Mouse (Mus musculus) heart, adult 18-20 months (tissue): ENCODE data around the gene Zfp52. TPM values are rescaled to one million over a fixed set of nuclear protein-coding genes. Genes with fewer than 3 reads are reported as not detected.

Experiments
- DNase-seq, 2 experiments: peaks; one replicate each; pipeline ENCODE4 v3.0.0; 2021 to 2022; ENCODE audit warnings: mixed read lengths in 1 of 2
- long read RNA-seq, 2 experiments: library from polyadenylated mRNA; stranded (forward); transcript quantifications; one replicate each; pipeline ENCODE4 v2.0.0; 2021
- total RNA-seq, 2 experiments: library from RNA; stranded (reverse); gene quantifications; 2 replicates each; pipeline ENCODE4 v1.2.3; 2021

Gene Zfp52
- total RNA-seq, result 1 to 10 TPM; 5.1 to 5.8 TPM
- long read RNA-seq, experiment 1, partial matches to known transcripts, result 0 of 4 reads
- long read RNA-seq, experiment 1, other reads (novel, unspliced or antisense), result 1 of 4 reads
- long read RNA-seq, experiment 2, partial matches to known transcripts, result 0 of 4 reads
- long read RNA-seq, experiment 2, other reads (novel, unspliced or antisense), result 1 of 4 reads

DNA sequence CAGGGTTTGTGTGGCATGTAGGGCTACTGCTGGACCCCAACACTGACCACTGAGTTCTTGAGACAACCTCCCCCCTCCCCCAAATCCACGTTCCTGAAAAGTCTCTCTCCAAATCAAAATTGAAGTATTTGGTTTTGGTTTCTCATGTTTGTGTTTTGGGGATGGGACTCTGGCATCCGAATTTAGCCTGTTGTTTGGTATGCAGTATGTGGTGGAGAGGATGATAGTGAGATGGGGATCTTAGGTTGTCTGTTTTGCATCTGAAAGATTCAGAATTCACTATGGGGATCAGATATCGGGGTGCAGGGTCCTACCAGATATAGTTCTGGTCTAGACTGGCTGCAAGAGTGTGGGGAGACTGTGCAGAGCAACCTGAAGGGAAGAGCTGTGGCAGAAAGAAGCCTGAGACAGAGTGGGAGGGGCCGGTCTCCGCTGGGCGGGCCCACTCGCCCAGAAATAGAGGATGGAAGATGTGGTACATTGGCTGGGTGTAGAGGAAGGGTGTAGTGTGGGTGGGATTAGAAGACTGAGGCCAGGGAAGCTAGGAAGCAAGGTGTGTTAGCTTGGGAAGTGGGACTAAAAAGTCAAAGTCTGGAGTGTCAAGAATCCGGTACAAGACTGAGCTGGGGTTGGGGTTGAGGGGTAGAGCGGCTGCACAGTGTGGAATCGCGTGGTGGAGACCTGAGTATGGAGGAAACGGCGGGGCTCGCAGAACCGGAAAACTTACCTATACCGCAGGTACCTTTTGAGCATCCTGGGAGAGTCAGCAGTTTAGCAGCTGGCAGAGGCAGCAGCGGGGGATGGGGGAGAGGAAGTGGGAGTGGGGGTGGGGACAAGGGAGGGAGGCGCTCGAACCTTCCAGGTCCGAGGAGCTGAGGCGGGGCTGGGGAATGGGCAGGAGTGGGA is at the start of gene Zfp52:
TSS of gene Zfp52 (plus strand) at position 444 of the 906 bp plus-strand sequence.
- DNase-seq, result peak; percentile 82 to 84

DNA sequence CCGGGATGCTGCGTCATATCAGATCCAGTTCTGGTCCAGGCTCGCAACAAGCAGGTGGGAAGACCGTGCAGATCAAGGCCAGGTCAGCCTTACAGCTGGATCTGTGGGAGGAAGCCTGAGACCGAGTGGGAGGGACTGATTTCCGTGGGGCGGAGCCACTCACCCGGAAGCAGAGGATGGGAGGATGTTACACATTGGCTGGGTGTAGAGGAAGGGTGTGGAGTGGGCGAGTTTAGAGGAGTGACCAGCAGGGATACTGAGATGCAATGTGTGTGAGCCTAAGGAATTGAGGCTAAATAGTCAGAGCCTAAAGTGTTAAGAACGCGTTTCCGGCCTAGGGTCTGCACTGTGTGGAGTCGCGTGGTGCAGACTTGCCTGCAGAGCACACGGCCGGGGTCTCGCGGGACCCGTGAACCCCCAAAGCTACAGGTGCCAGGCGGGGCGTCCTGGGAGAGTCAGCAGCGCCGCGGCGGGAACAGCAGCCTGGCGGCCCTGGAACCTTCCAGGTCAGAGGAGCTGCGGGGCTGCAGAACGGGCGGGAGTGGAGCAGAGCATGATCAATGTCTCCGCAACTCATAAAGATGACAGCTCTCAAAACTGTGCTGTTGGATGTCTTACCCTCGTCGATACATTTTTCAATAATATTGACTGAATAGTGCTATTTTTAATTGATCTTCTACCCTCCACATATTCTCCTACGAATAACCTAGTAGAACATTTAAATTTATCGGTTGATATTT is 46.4 kb upstream of the Zfp52 start, which contains the start of gene Zfp53:
TSS of gene Zfp53 (plus strand) at position 239 of the 740 bp plus-strand sequence.
- DNase-seq, result peak; percentile 93 to 95

DNA sequence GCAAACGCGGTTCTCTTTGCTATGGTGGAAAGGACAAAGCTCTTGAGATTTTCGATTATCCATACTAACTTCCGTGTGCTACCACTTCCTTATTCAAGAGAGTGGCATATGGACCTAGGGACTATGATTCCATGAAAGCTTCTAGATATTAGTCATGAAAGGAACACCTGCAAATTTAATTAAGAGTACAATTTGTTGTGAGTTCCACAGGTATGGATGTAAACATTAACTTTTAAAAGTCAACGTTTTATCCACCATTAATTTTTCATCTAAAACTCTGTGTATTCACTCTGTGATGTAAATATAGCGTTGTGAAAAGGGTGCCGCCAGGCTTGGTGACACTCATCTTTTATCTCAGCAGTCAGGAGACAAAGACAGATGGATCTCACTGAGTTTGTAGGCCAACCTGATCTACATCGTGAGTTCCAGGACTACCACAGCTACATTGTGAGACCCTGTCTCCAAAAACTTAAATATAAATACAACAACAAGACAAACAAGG is 45.8 kb upstream of the Zfp52 start:
- no peak for DNase-seq

DNA sequence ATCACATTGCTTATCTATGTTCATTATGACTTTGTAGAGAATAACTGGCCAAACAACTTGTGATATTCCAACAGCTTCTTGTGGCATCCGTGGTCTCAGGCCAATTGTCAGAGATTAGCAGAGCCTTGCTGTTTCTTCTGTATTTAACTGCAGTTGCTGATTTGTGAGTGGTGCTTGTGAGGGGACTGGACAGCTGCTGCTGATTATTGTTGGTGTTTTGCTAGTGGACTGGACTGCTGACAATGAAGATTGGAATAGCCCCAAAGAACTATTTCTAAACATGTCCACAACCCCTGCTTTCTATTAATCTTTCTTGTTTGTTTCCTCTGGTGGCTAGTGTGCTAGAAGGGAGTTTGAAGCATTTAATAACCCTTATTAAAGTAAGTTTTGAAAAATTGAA is 34.0 kb upstream of the Zfp52 start:
- DNase-seq, result peak in 1 of 2 experiments; percentile 18

DNA sequence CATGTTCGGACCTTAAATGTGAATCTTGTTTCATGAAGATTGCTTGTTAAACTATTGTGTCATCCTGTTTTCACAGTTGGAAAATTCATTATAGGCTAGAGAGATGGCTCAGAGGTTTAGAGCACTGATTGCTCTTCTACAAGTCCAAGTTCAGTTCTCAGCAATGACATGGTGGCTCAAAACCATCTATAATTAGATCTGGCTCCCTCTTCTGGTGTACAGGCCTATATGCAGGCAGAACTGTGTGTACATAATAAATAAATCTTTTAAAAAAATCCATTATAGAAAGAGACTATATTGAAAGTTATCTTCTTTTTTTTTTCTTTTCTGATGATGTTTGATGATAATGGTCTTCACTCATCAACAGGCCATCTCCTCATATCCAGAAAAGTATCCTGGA is 30.8 kb upstream of the Zfp52 start:
- no peak for DNase-seq

DNA sequence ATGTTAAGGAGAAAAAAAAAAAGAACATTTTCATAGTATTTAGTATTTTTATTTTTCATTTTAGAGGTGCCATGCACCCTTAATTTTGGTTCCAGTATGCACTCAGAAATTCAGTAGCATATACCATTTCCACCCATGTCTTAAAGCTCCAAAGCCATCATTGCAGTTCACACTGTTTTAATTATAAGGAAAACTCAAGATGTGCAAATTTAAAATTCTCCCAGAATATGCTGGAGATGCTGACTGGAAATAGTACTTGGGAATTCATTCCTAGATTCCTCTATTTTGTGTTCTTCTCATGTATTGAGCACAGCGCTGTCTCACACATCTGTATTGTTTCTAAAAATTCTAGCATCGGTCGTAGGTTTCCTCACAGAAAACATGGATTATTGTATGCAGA is 29.1 kb upstream of the Zfp52 start:
- no peak for DNase-seq

DNA sequence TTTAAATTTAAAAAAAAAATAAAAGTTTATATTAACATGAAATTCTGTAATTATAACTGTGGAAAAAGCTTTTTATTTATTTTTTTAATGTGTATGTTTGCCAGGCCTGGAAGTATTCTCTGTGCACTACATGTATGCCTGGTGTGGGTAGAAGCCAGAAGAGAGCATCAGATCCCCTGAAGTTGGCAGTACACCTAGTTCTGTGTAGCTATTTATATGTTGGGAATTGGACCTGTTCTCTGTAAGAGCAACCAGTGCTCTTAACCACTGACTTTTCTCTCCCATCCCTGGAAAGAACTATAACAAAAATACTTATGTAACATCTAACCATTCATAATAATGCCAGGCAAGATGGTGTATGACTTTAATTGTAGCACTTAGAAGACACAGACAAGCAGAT is 25.6 kb upstream of the Zfp52 start:
- DNase-seq, result peak; percentile 31 to 68

DNA sequence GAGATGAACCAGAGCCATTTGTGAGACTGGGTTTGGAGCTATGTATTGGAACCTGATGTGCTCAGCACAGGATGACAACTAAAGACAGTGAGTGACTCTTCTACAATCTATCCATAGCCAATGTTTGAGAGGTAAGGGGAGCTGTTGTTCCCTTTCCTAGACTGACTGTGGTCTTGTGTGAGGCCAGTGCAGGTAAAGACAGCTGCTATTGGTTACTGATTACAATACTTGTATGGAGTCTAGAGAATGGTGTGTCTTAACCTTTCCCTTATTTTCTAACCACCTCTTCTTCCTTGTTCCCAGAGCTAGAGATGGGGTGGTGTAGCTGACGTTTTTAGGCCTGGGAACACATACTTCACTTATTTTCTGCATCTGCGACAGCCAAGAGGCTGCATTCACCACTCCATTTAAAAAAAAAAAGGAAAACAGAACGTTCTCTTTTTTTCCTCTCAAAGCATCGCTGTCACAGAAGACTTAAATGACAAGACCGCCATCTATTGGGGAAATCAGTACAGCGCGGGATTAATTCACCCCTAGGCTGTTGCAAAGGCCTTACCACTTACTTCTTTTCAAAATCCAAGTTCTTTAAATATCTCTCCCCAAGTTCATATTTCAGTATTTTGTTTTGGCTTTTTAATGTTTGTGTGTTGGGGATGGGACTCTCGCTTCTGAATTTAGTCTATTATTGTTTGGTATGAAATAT is 19.8 kb upstream of the Zfp52 start:
- peak; percentile 79 to 82 for DNase-seq

DNA sequence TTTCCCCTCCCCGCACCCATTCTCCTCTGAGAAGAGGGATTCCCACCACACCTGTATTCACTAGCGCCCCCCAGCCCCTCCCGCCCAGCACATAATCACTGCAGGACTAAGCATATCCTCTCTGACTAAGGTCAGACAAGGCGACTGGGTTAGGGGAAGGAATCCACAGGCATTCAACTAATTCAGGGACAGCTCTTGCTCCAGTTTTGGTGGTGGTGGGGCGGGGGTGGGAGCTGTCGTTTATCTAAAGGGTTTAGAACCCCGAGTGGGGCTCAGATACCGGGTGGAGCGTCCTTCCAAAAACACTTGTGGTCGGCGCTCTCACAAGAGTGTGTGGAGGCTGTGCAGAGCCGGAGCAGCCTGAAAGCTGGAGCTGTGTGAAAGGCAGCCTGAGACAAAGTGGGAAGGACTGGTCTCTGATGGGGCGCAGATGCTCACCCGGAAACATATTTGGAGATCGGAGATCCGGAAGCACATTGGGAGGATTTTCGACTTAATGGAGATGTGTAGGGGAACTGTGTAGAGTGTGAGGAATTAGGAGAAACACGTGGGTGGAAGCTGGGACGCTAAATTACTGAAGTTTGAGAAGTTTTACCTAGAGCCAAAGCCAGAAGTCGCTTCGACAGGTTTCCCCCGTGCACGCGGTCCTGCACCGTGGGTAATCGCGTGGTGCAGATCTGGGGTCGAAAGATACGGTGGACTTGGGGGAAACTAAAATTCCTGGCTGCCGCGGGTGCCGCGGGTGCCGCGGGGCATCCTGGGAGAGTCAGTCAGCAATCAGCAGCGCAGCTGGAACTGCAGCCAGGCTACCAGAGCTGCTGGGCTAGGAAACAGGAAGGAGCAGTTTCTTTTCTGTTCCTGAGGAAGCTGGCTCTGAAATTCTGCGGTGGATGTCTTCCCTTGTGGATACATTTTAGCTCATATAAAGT is 18.9 kb upstream of the Zfp52 start:
- DNase-seq, result peak; percentile 85 to 86

DNA sequence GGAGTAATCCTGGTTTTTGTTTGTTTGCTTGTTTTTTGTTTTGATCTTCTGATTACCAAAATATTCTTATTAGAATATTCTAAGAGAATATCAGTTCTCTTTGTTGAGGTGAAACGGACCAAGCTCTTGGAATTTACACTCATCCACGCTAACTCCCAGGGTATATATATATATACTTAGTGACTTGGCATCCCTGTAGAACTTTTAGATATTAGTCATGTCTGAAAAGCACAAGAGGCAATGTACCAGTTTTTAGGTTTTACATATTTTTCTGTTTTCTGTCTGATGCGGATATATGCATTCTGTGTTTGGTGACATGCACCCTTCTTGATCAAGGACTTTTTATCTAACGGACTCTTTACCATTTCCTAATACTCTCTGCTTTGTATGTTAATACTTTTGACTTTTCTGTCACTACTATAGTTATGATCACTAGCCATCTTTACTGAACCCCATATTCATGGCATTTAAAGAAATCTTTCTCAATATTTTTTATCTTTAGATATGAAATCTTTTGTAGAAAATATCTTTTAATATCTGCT is 18.1 kb upstream of the Zfp52 start:
- DNase-seq, result no peak

DNA sequence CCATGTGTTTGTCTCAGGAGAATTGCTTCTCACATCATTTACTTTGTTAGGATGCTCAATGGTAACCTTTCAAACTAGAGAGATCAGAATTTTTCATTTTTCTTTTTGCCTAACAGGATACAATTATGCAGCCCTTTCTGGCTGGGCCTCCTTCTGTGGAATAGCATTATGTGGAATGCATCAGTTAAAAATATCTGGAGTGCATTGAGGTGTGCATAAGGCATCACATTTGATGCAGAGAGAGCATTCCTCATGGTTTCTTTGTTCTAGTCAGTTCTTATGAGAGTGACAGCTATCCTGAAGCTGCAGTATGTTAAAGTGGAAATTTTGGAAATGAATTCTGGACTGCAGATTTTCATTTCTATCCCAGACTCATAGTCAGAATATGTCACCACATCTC is 9.1 kb upstream of the Zfp52 start:
- DNase-seq, result no peak

DNA sequence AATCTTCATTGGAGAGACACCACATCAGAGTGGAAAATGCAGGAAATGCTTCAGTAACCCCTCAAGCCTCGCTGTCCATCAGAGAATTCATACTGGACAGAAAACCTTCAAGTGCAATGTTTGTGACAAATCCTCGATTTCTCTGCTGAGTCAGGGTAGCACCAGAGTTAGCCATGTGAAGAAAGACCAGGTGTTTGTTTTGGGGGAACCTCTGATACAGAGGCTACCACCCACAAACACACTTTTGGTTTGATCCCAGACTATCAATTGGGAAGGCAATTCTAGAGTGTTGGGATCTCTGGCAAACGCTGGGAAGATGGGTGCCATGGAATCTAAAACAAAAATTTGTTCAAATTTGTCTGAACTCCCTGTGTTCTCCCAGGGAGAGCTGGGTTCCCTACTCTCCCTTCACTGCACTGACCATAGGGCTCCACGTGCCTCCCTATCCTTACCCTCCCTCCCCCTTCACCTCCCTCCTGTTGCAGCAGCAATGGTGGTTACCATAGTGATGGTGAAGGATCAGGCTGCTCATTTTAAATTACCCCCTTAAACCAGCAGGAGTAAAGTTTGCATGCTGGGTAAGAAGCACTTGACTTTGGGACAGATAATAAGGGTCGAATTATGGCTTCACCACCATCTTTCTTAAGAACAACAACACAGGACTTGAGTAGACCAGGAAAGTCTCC is 4.6 kb upstream of the Zfp52 start:
- DNase-seq, result no peak

DNA sequence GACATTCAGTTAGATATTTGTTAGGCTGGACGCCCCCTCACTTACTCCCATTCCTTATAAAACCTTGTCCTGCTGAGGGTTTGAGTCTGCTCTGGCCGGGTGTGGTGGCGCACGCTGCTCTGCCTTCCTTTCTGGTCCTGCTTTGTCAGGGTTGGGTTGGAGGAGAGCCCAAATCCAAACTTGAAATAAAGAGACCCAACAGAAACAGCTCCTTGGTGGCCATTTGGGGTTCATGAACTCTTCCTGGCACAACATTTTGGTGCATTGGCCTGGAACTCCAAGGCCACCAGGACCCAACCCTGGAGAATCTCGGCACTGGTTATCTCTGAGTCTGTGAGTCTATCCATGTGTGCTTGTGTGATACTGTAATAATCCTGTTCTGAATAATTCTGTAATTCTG is 3.7 kb upstream of the Zfp52 start:
- DNase-seq, result peak in 1 of 2 experiments; percentile 38

DNA sequence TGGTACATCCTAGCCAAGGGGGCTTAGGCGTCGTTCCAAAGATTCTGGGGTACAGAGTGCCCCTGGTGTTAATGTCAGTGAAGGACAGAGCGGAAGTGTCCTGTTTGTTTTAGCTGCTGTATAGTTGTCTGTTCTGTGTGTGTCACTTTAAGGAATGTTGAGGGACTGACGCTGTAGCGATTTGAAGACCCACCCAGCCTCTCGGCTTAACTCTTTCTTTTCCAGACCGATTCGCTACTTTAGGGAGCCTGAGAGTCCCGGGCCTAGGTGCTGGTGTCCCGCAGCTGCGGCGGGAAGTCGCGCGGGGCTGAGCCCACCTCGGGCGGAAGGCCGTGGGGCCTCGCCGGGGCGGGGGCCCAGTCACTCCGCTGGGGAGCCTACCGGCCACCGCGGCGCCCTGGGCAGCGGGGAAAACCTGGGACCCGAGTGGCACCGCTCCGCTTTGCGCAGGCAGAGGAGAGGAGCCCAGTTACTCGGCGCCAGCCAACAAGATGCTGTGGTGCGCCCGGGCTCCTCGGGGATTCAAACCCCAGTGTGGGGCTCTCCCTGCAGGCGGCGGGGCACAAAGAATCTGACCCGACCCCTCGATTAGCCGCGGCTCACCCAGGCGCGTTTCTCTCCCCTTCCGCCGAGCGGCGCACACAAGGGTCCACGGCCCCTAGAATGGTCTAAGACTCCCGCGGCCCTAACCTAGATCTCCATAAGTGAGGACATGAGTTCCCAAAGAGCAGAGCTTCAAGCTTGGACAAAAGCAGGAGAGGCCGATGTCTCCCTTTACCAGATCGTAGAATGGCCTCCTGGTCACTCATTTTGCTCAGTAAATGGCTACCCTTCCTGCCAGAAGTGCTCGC is 3.0 kb upstream of the Zfp52 start:
- DNase-seq, result peak; percentile 88

DNA sequence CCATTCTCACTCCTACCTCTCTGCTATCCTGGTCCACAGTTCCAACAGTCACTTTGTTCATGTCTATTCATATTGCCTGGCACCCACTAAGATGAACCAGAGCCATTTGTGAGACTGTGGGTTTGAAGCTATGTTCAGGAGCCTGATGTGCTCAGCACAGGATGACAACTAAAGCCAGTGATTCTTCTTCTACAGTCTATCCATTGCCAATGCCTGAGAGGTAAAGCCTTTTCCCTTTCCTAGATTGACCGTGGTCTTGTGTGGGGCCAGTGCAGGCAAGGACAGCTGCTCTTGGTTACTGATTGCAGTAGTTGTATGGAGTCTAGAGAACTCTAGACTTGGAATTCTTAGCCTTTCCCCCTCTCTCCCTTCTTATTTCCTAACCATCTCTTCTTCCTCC is 1.4 kb upstream of the Zfp52 start:
- peak in 1 of 2 experiments; percentile 23 for DNase-seq

DNA sequence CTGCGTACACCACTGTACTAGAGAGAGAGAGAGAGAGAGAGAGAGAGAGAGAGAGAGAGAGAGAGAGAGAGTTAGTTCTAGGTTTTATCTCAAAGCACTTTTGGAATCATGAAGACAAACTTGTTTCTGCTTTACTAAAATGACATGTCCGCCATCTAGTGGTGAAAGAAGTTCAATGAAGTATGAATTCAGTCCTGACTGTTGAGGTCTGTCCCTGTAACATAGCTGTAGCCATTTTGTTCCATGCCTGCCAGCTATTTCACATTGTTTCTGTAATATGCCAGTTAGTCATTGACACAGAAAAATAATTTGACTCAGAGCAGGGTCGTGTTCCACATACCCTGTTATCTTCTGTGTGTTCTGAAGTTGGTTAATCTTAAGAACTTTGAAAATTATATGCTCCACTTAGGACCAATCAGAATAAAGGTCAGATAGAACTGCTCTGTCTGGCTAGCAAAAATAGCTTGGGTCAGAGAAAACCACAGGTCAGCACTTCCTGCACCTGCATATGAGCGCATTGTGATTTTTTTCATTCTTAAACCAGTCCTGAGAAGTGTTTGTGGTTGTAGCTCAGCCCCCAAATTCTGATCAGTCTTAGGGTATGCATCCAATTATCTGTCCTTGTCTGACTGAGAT is 761 bp upstream of the Zfp52 start:
- DNase-seq, result peak; percentile 86 to 87

DNA sequence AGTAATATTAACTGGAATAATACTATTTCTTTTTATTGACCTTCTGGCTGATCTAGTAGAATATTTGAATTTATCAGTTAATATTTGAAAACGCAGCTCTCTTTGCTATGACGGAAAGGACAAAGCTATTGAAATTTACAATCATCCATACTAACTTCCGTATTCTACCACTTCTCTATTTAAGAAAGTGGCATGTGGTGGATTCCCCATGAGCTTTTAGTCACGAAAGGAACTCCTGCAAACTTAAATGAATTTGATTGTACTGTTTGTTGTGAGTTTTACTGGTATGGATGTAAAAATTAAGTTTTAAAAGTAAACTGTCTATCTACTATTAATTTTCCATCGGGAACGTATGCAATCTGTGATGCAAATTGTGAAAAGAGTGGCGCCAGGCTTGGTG is 757 bp downstream of the Zfp52 start:
- no peak for DNase-seq

DNA sequence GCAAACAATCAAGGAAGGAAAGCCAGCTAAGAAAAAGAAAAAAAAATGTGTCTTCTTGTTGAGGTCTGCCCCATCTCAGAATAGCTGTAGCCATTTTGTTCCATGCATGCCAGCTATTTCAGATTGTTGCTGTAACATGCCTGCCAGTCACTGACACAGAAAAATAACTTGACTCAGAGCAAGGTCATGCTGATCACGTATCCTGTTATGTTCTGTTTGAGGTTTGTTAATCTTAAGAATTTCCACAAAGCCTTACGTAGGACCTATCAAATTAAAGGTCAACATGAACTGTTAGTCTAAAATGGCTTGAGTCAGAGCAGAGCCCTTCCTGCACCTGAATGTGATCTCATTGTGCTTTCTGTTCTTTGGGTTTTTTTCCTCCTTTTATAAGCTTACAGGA is 1.3 kb downstream of the Zfp52 start:
- DNase-seq, result peak in 1 of 2 experiments; percentile 20
